Mouse (Mus musculus): ENCODE data around the gene Ncoa4. TPM values are rescaled to one million over a fixed set of nuclear protein-coding genes. Genes with fewer than 3 reads are reported as not detected.

Ncoa4 gene
- polyA plus RNA-seq, 1 experiment from 2014 or later: 80.0 TPM

DNA sequence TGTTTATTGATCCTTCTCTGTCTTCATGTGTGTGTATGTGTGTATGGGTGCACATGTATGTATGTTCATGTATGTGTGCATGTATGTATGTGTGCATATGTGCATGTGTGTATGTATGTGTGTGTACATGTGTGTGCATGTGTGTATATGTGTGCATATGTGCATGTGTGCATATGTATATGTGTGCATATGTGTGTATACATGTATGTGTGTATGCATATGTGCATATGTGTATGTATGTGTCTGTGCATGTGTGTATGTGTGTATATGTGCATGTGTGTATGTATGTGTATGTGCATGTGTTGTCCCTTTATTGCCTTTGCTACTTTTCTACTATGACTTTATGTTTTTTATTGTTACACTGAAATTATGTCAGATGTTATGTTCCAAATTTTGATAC is 14.9 kb upstream of the Ncoa4 start:
- Histone ChIP-seq H3K4me2 (replicated peaks) (no peak overlapping the region), H3K4me1 (no peaks in the 10 kb centered on the region), H3K36me3 (no peaks in the 10 kb centered on the region), H3K27ac (no peak overlapping the region), H3K4me3 (no peak overlapping the region), H3K9ac (no peak overlapping the region), H3K27me3 (no peaks in the 10 kb centered on the region), H3K9me3 (peaks cover 14% of the 10 kb centered on the region; the same call in 1 of the 2 replicates)
- ATAC-seq (ENCODE audit: low FRiP score, low read depth): no peak

DNA sequence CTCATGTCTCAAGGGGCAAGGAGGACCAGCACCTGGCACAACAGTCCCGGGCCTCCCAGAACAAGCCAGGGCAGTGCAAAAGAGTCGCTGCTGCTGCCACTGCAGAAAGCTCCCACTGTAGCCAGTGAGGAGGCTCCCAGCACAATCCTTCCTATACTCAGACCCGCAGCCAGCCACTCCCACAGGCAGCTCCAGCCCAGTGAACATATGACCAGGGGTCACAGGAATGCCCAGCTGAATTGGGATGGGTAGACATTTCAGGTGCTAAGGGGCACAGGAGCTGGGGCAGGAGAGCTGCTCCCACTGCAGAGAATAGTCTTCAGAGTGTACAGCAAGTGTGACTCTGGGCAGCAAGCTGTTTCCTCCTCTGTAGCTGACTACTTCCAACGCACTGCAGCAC is 14.3 kb upstream of the Ncoa4 start:
- H3K9ac ChIP-seq: no peak overlapping the region
- 75% methylated on average over 4 of the region's 4 CpGs for WGBS
- H3K27me3 ChIP-seq: no peaks in the 10 kb centered on the region
- H3K27ac ChIP-seq: no peak overlapping the region
- H3K4me2 ChIP-seq (replicated peaks): no peak overlapping the region
- H3K4me1 ChIP-seq: no peaks in the 10 kb centered on the region
- H3K4me3 ChIP-seq: no peak overlapping the region
- ATAC-seq (ENCODE audit: low FRiP score, low read depth): no peak
- H3K9me3 ChIP-seq: peaks cover 14% of the 10 kb centered on the region; the same call in 1 of the 2 replicates
- no peaks in the 10 kb centered on the region for H3K36me3 ChIP-seq

- Histone ChIP-seq H3K36me3 (no peaks in the 10 kb centered on the region), H3K4me3 (no peak overlapping the region), H3K27me3 (no peaks in the 10 kb centered on the region), H3K27ac (no peak overlapping the region), H3K4me2 (replicated peaks) (no peak overlapping the region), H3K9me3 (peaks cover 14% of the 10 kb centered on the region; the same call in 1 of the 2 replicates), H3K9ac (no peak overlapping the region), H3K4me1 (no peaks in the 10 kb centered on the region)
- no peak for ATAC-seq (ENCODE audit: low FRiP score, low read depth)
- WGBS: 54% methylated on average over 7 of the region's 7 CpGs
These were observed 13.7 kb upstream of the Ncoa4 start for GRCm38 (mm10) chr14:32145809-32146511.

GRCm38 (mm10) chr14:32146578-32146977 is 13.1 kb upstream of the Ncoa4 start:
- H3K36me3 ChIP-seq: no peaks in the 10 kb centered on the region
- H3K27me3 ChIP-seq: no peaks in the 10 kb centered on the region
- no peak for ATAC-seq (ENCODE audit: low FRiP score, low read depth)
- no peak overlapping the region for H3K27ac ChIP-seq
- no peaks in the 10 kb centered on the region for H3K4me1 ChIP-seq
- no peak overlapping the region for H3K4me3 ChIP-seq
- WGBS: 64% methylated on average over 2 of the region's 2 CpGs
- H3K9me3 ChIP-seq: peaks cover 14% of the 10 kb centered on the region; the same call in 1 of the 2 replicates
- H3K4me2 ChIP-seq (replicated peaks): no peak overlapping the region
- no peak overlapping the region for H3K9ac ChIP-seq

DNA sequence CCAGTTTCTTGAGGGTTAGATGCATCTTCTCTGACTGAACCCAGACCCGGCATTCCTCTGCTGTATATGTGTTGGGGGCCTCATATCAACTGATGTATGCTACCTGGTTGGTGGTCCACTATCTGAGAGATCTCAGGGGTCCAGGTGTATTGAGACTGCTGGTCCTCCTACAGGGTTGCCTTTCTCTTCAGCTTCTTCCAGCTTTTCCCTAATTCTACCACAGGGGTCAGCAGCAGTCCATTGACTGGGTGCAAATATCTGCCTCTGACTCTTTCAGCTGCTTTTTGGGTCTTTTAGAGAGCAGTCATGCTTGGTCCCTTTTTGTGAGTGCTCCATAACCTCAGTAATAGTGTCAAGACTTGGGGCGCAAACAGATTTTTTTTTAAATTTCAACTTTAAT is 8.8 kb upstream of the Ncoa4 start:
- no peak overlapping the region for H3K4me3 ChIP-seq
- no peaks in the 10 kb centered on the region for H3K27me3 ChIP-seq
- H3K9me3 ChIP-seq: peaks cover 14% of the 10 kb centered on the region; the same call in 1 of the 2 replicates
- H3K27ac ChIP-seq: no peak overlapping the region
- 84% methylated on average over 2 of the region's 2 CpGs for WGBS
- no peaks in the 10 kb centered on the region for H3K4me1 ChIP-seq
- no peaks in the 10 kb centered on the region for H3K36me3 ChIP-seq
- H3K4me2 ChIP-seq (replicated peaks): no peak overlapping the region
- no peak for ATAC-seq (ENCODE audit: low FRiP score, low read depth)
- no peak overlapping the region for H3K9ac ChIP-seq

GRCm38 (mm10) chr14:32152243-32152965 is 7.3 kb upstream of the Ncoa4 start:
- Histone ChIP-seq H3K9ac (no peak overlapping the region), H3K9me3 (peaks cover 5% of the 10 kb centered on the region; the same call in 1 of the 2 replicates), H3K27me3 (no peaks in the 10 kb centered on the region), H3K4me1 (no peaks in the 10 kb centered on the region), H3K4me3 (no peak overlapping the region), H3K4me2 (replicated peaks) (no peak overlapping the region), H3K36me3 (no peaks in the 10 kb centered on the region), H3K27ac (no peak overlapping the region)
- no peak for ATAC-seq (ENCODE audit: low FRiP score, low read depth)
- 89% methylated on average over 18 of the region's 18 CpGs for WGBS

GRCm38 (mm10) chr14:32153156-32153555 is 6.5 kb upstream of the Ncoa4 start:
- no peaks in the 10 kb centered on the region for H3K27me3 ChIP-seq
- no peak overlapping the region for H3K27ac ChIP-seq
- no peaks in the 10 kb centered on the region for H3K4me1 ChIP-seq
- no peak overlapping the region for H3K9ac ChIP-seq
- H3K36me3 ChIP-seq: no peaks in the 10 kb centered on the region
- no peak overlapping the region for H3K4me3 ChIP-seq
- 96% methylated on average over 2 of the region's 2 CpGs for WGBS
- ATAC-seq (ENCODE audit: low FRiP score, low read depth): no peak
- H3K9me3 ChIP-seq: 0 out of 2 replicates have a peak, but pooled peaks cover 3% of the 10 kb centered on the region
- H3K4me2 ChIP-seq (replicated peaks): no peak overlapping the region

- WGBS: 92% methylated on average over 6 of the region's 6 CpGs
- no peak for ATAC-seq (ENCODE audit: low FRiP score, low read depth)
- H3K36me3 ChIP-seq: no peaks in the 10 kb centered on the region
- H3K4me2 ChIP-seq (replicated peaks): no peak overlapping the region
- H3K9me3 ChIP-seq: no peaks in the 10 kb centered on the region
- H3K9ac ChIP-seq: no peak overlapping the region
- H3K4me3 ChIP-seq: no peak overlapping the region
- no peaks in the 10 kb centered on the region for H3K27me3 ChIP-seq
- no peak overlapping the region for H3K27ac ChIP-seq
- peaks cover 4% of the 10 kb centered on the region; the same call in 1 of the 2 replicates for H3K4me1 ChIP-seq
These were observed 4.9 kb upstream of the Ncoa4 start for GRCm38 (mm10) chr14:32154758-32155157.

DNA sequence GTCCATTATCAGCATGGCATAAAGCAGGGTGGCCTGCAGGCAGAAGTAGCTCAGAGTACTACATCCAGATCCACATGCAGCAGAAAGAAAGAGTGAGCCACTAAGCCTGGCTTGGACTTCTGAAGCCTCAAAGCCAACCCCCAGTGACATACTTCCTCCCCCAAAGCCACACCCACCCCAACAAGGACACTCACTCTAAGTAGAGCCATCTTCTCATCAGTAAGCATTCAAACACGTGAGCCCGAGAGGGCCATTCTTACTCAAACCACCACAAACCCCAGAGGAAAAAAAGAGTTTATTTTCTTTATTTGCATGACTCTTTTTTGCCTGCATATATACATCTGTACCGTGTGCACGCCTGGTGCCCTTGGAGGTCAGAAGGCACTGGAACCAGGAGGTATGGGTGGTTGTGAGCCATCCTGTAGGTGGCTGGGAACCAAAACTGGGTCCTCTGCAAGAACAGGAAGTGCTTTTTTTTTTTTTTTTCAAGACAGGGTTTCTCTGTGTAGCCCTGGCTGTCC is 455 bp upstream of the Ncoa4 start:
- peak; percentile 42; the same call in 1 of the 2 replicates for ATAC-seq (ENCODE audit: low FRiP score, low read depth)
- H3K4me1 ChIP-seq: peaks cover 25% of the 10 kb centered on the region

GRCm38 (mm10) chr14:32160563-32160962 is 898 bp downstream of the Ncoa4 start:
- Histone ChIP-seq H3K4me2 (replicated peaks) (peak overlapping the region; percentile 98), H3K4me3 (peak overlapping the region; percentile 98), H3K27me3 (no peaks in the 10 kb centered on the region), H3K4me1 (peaks cover 35% of the 10 kb centered on the region), H3K27ac (peak overlapping the region; percentile 56; the same call in 1 of the 2 replicates), H3K9me3 (no peaks in the 10 kb centered on the region), H3K9ac (peak overlapping the region; percentile 95), H3K36me3 (no peaks in the 10 kb centered on the region)
- ATAC-seq (ENCODE audit: low FRiP score, low read depth): no peak
- WGBS: 35% methylated on average over 7 of the region's 7 CpGs

More for the DNA sequence above, 455 bp upstream of the Ncoa4 start:
- H3K36me3 ChIP-seq: no peaks in the 10 kb centered on the region
- H3K9ac ChIP-seq: peak overlapping the region; percentile 95; the same call in 1 of the 2 replicates
- H3K9me3 ChIP-seq: no peaks in the 10 kb centered on the region
- peak overlapping the region; percentile 98 for H3K4me3 ChIP-seq
- 39% methylated on average over 4 of the region's 4 CpGs for WGBS
- no peaks in the 10 kb centered on the region for H3K27me3 ChIP-seq
- H3K4me2 ChIP-seq (replicated peaks): peak overlapping the region; percentile 98
- peak overlapping the region; percentile 55; the same call in 1 of the 2 replicates for H3K27ac ChIP-seq

DNA sequence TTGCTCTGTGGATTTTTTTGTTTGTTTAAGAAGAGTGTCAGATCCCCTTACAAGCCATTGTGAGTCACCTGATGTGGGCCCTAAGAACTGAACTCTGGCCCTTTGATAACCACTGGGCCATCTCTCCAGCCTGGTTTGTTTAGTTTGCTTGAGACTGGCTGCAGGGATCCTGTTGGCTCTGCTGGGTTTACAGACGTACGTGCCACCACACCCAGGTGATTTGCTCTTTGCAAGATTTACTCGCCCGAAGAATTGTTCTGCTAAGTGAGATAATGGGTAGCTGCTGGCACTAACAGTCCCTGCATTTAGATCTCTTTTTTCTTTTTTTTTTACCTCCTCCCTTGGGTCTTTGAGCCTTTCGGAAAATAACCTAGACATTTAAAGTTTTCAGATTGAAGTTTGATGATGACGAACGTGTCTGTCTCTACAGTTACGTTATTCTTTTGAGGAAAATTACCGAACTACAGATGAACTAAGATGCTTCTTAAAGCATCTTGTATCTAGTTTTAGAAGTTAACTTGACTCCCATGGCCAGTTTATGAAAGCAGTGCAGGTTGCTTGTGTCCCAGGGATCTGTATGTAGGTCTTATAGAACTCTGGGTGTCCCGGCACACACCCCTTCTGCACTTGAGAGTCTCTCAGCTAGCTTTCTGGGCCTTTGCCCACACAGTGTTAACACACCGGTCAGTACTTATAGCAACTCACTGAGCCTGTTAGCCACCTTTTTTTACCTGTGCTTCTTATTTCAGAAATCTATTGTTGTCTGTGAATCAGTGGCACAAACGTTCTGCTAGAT is 1.6 kb downstream of the Ncoa4 start:
- 86% methylated on average over 12 of the region's 12 CpGs for WGBS

More for the DNA sequence above, 1.6 kb downstream of the Ncoa4 start:
- no peak for ATAC-seq (ENCODE audit: low FRiP score, low read depth)
- H3K36me3 ChIP-seq: no peaks in the 10 kb centered on the region
- no peaks in the 10 kb centered on the region for H3K27me3 ChIP-seq
- peaks cover 38% of the 10 kb centered on the region for H3K4me1 ChIP-seq
- no peaks in the 10 kb centered on the region for H3K9me3 ChIP-seq
- no peak overlapping the region for H3K27ac ChIP-seq
- H3K4me2 ChIP-seq (replicated peaks): peak overlapping the region; percentile 98
- H3K9ac ChIP-seq: peak overlapping the region; percentile 95
- H3K4me3 ChIP-seq: peak overlapping the region; percentile 98

All from limb, embryonic 13.5 days (tissue).